Mouse (Mus musculus): ENCODE results near the gene Mcu.

Mcu gene

GRCm38 (mm10) chr10:59642659-59643377 is 26.3 kb upstream of the Mcu start:
- TF ChIP-seq POU5F1 (IDR thresholded peaks at IDR 0.05; ENCODE audit: borderline replicate concordance, low read length) = no peak
- TF ChIP-seq NANOG (IDR thresholded peaks at IDR 0.05; ENCODE audit: borderline replicate concordance, low read length) = no peak
- TF ChIP-seq CTCF (conservative IDR thresholded peaks at IDR 0.05; ENCODE audit: low read length) = no peak
- peaks cover 26% of the 10 kb centered on the region for H3K4me1 ChIP-seq (replicated peaks; ENCODE audit: low read depth, low read length)
- no peak overlapping the region for H3K4me3 ChIP-seq (replicated peaks; ENCODE audit: low read length)
- no peaks in the 10 kb centered on the region for H3K9me3 ChIP-seq (ENCODE audit: low read length)
- no peaks in the 10 kb centered on the region for H3K36me3 ChIP-seq (ENCODE audit: insufficient read depth, low read length)
- H3K27me3 ChIP-seq (ENCODE audit: insufficient read depth, low read length) = no peaks in the 10 kb centered on the region

- H3K27me3 ChIP-seq (ENCODE audit: insufficient read depth, low read length) = peaks cover 3% of the 10 kb centered on the region; the same call in 1 of the 2 replicates
- no peaks in the 10 kb centered on the region for H3K9me3 ChIP-seq (ENCODE audit: low read length)
- H3K36me3 ChIP-seq (ENCODE audit: insufficient read depth, low read length) = no peaks in the 10 kb centered on the region
- no peak for TF ChIP-seq NANOG (IDR thresholded peaks at IDR 0.05; ENCODE audit: borderline replicate concordance, low read length)
- TF ChIP-seq POU5F1 (IDR thresholded peaks at IDR 0.05; ENCODE audit: borderline replicate concordance, low read length) = no peak
- TF ChIP-seq CTCF (conservative IDR thresholded peaks at IDR 0.05; ENCODE audit: low read length) = no peak
- H3K4me3 ChIP-seq (replicated peaks; ENCODE audit: low read length) = no peak overlapping the region
- peaks cover 26% of the 10 kb centered on the region for H3K4me1 ChIP-seq (replicated peaks; ENCODE audit: low read depth, low read length)
These were observed 22.1 kb upstream of the Mcu start for GRCm38 (mm10) chr10:59638576-59638975.

- Histone ChIP-seq H3K4me3 (replicated peaks; ENCODE audit: low read length) (no peak overlapping the region), H3K4me1 (replicated peaks; ENCODE audit: low read depth, low read length) (peaks cover 26% of the 10 kb centered on the region), H3K27me3 (ENCODE audit: insufficient read depth, low read length) (peaks cover 3% of the 10 kb centered on the region; the same call in 1 of the 2 replicates), H3K36me3 (ENCODE audit: insufficient read depth, low read length) (no peaks in the 10 kb centered on the region), H3K9me3 (ENCODE audit: low read length) (no peaks in the 10 kb centered on the region)
- TF ChIP-seq CTCF (conservative IDR thresholded peaks at IDR 0.05; ENCODE audit: low read length) (no peak), POU5F1 (IDR thresholded peaks at IDR 0.05; ENCODE audit: borderline replicate concordance, low read length) (no peak), NANOG (IDR thresholded peaks at IDR 0.05; ENCODE audit: borderline replicate concordance, low read length) (no peak)
These were observed 21.2 kb upstream of the Mcu start for GRCm38 (mm10) chr10:59637596-59638124.

- Histone ChIP-seq H3K4me1 (replicated peaks; ENCODE audit: low read depth, low read length) (peaks cover 22% of the 10 kb centered on the region), H3K4me3 (replicated peaks; ENCODE audit: low read length) (no peak overlapping the region; the same call in 1 of the 2 replicates), H3K36me3 (ENCODE audit: insufficient read depth, low read length) (no peaks in the 10 kb centered on the region), H3K9me3 (ENCODE audit: low read length) (no peaks in the 10 kb centered on the region), H3K27me3 (ENCODE audit: insufficient read depth, low read length) (peaks cover 3% of the 10 kb centered on the region; the same call in 1 of the 2 replicates)
- TF ChIP-seq NANOG (IDR thresholded peaks at IDR 0.05; ENCODE audit: borderline replicate concordance, low read length) (no peak), POU5F1 (IDR thresholded peaks at IDR 0.05; ENCODE audit: borderline replicate concordance, low read length) (no peak)
These were observed 20.4 kb upstream of the Mcu start for GRCm38 (mm10) chr10:59636751-59637533.

GRCm38 (mm10) chr10:59636048-59636447 is 19.6 kb upstream of the Mcu start:
- peaks cover 3% of the 10 kb centered on the region; the same call in 1 of the 2 replicates for H3K27me3 ChIP-seq (ENCODE audit: insufficient read depth, low read length)
- H3K36me3 ChIP-seq (ENCODE audit: insufficient read depth, low read length) = no peaks in the 10 kb centered on the region
- peaks cover 13% of the 10 kb centered on the region for H3K4me1 ChIP-seq (replicated peaks; ENCODE audit: low read depth, low read length)
- TF ChIP-seq POU5F1 (IDR thresholded peaks at IDR 0.05; ENCODE audit: borderline replicate concordance, low read length) (no peak), NANOG (IDR thresholded peaks at IDR 0.05; ENCODE audit: borderline replicate concordance, low read length) (no peak), CTCF (conservative IDR thresholded peaks at IDR 0.05; ENCODE audit: low read length) (no peak)
- H3K4me3 ChIP-seq (replicated peaks; ENCODE audit: low read length) = no peak overlapping the region
- H3K9me3 ChIP-seq (ENCODE audit: low read length) = no peaks in the 10 kb centered on the region

- H3K36me3 ChIP-seq (ENCODE audit: insufficient read depth, low read length) = no peaks in the 10 kb centered on the region
- peaks cover 2% of the 10 kb centered on the region; the same call in 1 of the 2 replicates for H3K27me3 ChIP-seq (ENCODE audit: insufficient read depth, low read length)
- H3K4me1 ChIP-seq (replicated peaks; ENCODE audit: low read depth, low read length) = peaks cover 9% of the 10 kb centered on the region; the same call in 1 of the 2 replicates
- H3K4me3 ChIP-seq (replicated peaks; ENCODE audit: low read length) = no peak overlapping the region
- H3K9me3 ChIP-seq (ENCODE audit: low read length) = no peaks in the 10 kb centered on the region
- TF ChIP-seq CTCF (conservative IDR thresholded peaks at IDR 0.05; ENCODE audit: low read length) = no peak
- no peak for TF ChIP-seq NANOG (IDR thresholded peaks at IDR 0.05; ENCODE audit: borderline replicate concordance, low read length)
These were observed 13.0 kb upstream of the Mcu start for GRCm38 (mm10) chr10:59629506-59629782.

- H3K27me3 ChIP-seq (ENCODE audit: insufficient read depth, low read length) = peaks cover 2% of the 10 kb centered on the region; the same call in 1 of the 2 replicates
These were observed 12.4 kb upstream of the Mcu start for GRCm38 (mm10) chr10:59628641-59629505.

More at GRCm38 (mm10) chr10:59628641-59629505, 12.4 kb upstream of the Mcu start:
- TF ChIP-seq CTCF (conservative IDR thresholded peaks at IDR 0.05; ENCODE audit: low read length) (no peak), NANOG (IDR thresholded peaks at IDR 0.05; ENCODE audit: borderline replicate concordance, low read length) (no peak), POU5F1 (IDR thresholded peaks at IDR 0.05; ENCODE audit: borderline replicate concordance, low read length) (no peak)
- Histone ChIP-seq H3K9me3 (ENCODE audit: low read length) (no peaks in the 10 kb centered on the region), H3K36me3 (ENCODE audit: insufficient read depth, low read length) (no peaks in the 10 kb centered on the region), H3K4me1 (replicated peaks; ENCODE audit: low read depth, low read length) (peaks cover 9% of the 10 kb centered on the region; the same call in 1 of the 2 replicates), H3K4me3 (replicated peaks; ENCODE audit: low read length) (no peak overlapping the region)

Data from E14TG2a.4 (cell line).